Mouse (Mus musculus) heart, postnatal 0 days (tissue): ENCODE measurements around the gene Cib4.

Source experiments
- CTCF ChIP-seq: IDR thresholded peaks from 2 replicates; pipeline ENCODE4 v1.5.1; 2016; ENCODE audit warnings: antibody characterized with exemption, control low read depth, low read depth
- EP300 ChIP-seq: IDR thresholded peaks from 2 replicates; pipeline ENCODE4 v1.6.1; 2016; ENCODE audit warnings: antibody characterized with exemption, low read depth

DNA sequence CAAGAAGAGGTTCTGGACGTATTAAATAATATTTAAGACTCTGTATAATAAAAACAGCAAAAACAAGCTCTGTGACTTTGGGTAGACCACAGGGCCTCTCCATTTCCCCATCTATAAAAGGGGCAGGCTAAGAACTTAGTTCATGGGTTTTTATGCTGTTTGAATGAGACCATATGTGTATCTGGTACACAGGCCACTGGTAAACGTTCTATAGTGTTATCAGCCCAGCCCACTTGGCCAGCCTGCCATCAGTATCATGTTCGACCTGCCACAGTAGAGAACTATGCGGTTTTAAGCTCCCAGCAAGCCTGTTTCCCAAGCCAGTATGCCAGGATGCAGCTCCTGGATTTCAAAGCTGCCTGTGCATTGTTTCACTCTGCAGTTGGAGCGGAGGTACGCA lies 27.1 kb downstream of the Cib4 start:
- TF ChIP-seq EP300 (no peak), CTCF (no peak)
